In the genomic region with DNA sequence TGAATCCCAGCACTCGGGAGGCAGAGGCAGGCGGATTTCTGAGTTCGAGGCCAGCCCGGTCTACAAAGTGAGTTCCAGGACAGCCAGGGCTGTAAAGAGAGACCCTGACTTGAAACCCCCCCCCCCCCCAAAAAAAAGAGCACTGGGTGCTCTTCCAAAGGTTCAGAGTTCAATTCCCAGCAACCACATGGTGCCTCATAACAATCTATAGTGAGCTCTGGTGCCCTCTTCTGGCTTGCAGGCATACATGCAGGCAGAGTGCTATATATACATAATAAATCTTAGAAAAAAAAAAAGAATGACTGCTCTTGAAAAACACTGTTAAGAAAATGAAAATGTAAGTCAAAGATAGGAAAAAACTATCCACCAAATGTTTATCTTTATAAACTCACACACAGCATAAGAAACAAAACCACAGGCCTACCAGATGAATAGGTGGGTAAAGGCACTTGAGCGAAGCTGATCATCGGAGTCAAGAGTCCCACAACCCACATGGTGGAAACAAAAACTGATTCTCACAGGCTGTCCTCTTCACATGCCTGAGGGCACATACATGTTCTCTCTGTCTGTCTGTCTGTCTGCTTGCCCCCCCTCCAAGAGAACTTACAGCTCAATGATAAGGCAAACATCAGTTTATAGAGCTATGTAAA, we compare ENCODE assay signal across 17 mouse cellular contexts. TPM values are rescaled to one million over a fixed set of nuclear protein-coding genes. Genes with fewer than 3 reads are reported as not detected.
A peak's percentile ranks its signal among the peaks of the same experiment; 100 is the strongest.
DNase-seq lines count a peak whose midpoint lies in the region; ATAC-seq and TF ChIP-seq lines count a peak whose summit lies in the region.
"Had no signal": no experiment of that assay in that cellular context is flagged by ENCODE, and none has a peak within 500 bp of the region (broad histone marks: within the 10 kb centered on the region; RNA-seq: fewer than 3 reads in every experiment).

No protein-coding gene starts in this region.

- no peak for TF ChIP-seq POLR2A in heart, adult 2 months (IDR thresholded peaks at IDR 0.05; ENCODE audit: insufficient read depth, low read depth, low read length)
- no peak for TF ChIP-seq POLR2A in MEL (IDR thresholded peaks at IDR 0.05; ENCODE audit: control insufficient read depth in 1 of 2, insufficient read depth in 1 of 2, low read depth in 1 of 2, low read length in 2 of 2, poor library complexity in 1 of 2)

- intact Hi-C loops in heart, adult 2 months (cut with DNase I): no loop called here

- TF ChIP-seq CTCF in heart, adult 2 months (IDR thresholded peaks at IDR 0.05): peak; percentile 32
- peak; percentile 21 for TF ChIP-seq CTCF in midbrain, postnatal 0 days (IDR thresholded peaks at IDR 0.05)
- TF ChIP-seq CTCF in MEL (IDR thresholded peaks at IDR 0.05 in 2 of 3, conservative IDR thresholded peaks at IDR 0.05 in 1 of 3; ENCODE audit: control insufficient read depth in 1 of 3, insufficient read depth in 1 of 3, low read depth in 2 of 3, low read length in 3 of 3, poor library complexity in 1 of 3, severe bottlenecking in 1 of 3): peak in 2 of 3 experiments; percentile 30 to 42; a peak in 5 of 6 replicates

- H3K36me3 ChIP-seq in heart, adult 2 months (ENCODE audit: control insufficient read depth, insufficient read depth, low read length): peaks cover 5% of the 10 kb centered on the region; the same call in 1 of the 2 replicates
- H3K36me3 ChIP-seq in heart, embryonic 11.5 days (ENCODE audit: control insufficient read depth, insufficient read depth, low read length): no peaks in the 10 kb centered on the region
- H3K36me3 ChIP-seq in midbrain, postnatal 0 days (ENCODE audit: insufficient read depth, low read length): peaks cover 4% of the 10 kb centered on the region; the same call in 1 of the 2 replicates
- H3K36me3 ChIP-seq in midbrain, embryonic 16.5 days (ENCODE audit: control insufficient read depth, insufficient read depth, low read length): no peaks in the 10 kb centered on the region
- no peaks in the 10 kb centered on the region; a peak in 2 of 4 replicates for H3K36me3 ChIP-seq in MEL (ENCODE audit: control insufficient read depth in 1 of 2, insufficient read depth in 2 of 2, low read length in 2 of 2)

- no peak for TF ChIP-seq EP300 in heart, adult 2 months (IDR thresholded peaks at IDR 0.05; ENCODE audit: insufficient read depth, low read depth, low read length)
- TF ChIP-seq EP300 in MEL (IDR thresholded peaks at IDR 0.05; ENCODE audit: low read depth in 1 of 2, low read length in 2 of 2): no peak

- no peak overlapping the region for H3K27ac ChIP-seq in heart, adult 2 months
- H3K27ac ChIP-seq in heart, embryonic 11.5 days (ENCODE audit: low read depth, low read length): no peak overlapping the region
- no peak overlapping the region for H3K27ac ChIP-seq in midbrain, postnatal 0 days (ENCODE audit: low read depth, low read length)
- H3K27ac ChIP-seq in midbrain, embryonic 16.5 days (ENCODE audit: low read length): no peak overlapping the region
- H3K27ac ChIP-seq in MEL (ENCODE audit: control insufficient read depth, low read depth, low read length): no peak overlapping the region
- H3K27ac ChIP-seq: embryonic facial prominence, embryonic 12.5 days; liver, embryonic 13.5 days; macrophage had no signal

- H3K4me2 ChIP-seq in heart, embryonic 11.5 days: no peak overlapping the region
- H3K4me2 ChIP-seq in midbrain, postnatal 0 days (ENCODE audit: low read depth, low read length, poor library complexity, severe bottlenecking): no peak overlapping the region
- no peak overlapping the region for H3K4me2 ChIP-seq in midbrain, embryonic 16.5 days (ENCODE audit: low read length)
- H3K4me2 ChIP-seq: embryonic facial prominence, embryonic 12.5 days; liver, embryonic 13.5 days had no signal

- WGBS in heart, adult 2 months: 97% methylated on average over 6 of the region's 6 CpGs
- 97% methylated on average over 6 of the region's 6 CpGs for WGBS in heart, embryonic 11.5 days (ENCODE audit: insufficient replicate concordance)
- 100% methylated on average over 6 of the region's 6 CpGs for WGBS in midbrain, postnatal 0 days
- 95% methylated on average over 6 of the region's 6 CpGs for WGBS in midbrain, embryonic 16.5 days

- no peak overlapping the region for H3K9ac ChIP-seq in heart, adult 2 months (ENCODE audit: low read depth, low read length)
- H3K9ac ChIP-seq in heart, embryonic 11.5 days (ENCODE audit: low read depth, low read length): no peak overlapping the region
- no peak overlapping the region for H3K9ac ChIP-seq in midbrain, postnatal 0 days (replicated peaks; ENCODE audit: low read length, poor library complexity, severe bottlenecking)
- H3K9ac ChIP-seq in midbrain, embryonic 16.5 days (ENCODE audit: low read depth, low read length): no peak overlapping the region
- no peak overlapping the region for H3K9ac ChIP-seq in MEL (ENCODE audit: control insufficient read depth, low read depth, low read length, poor library complexity, severe bottlenecking)
- H3K9ac ChIP-seq: embryonic facial prominence, embryonic 12.5 days; liver, embryonic 13.5 days had no signal

- ATAC-seq in heart, embryonic 11.5 days (replicated peaks; ENCODE audit: insufficient number of reproducible peaks, low FRiP score, low TSS enrichment): no peak
- ATAC-seq in midbrain, postnatal 0 days (ENCODE audit: low FRiP score): no peak
- no peak for ATAC-seq in midbrain, embryonic 16.5 days
- peak; percentile 63 for ATAC-seq in megakaryocyte-erythroid progenitor cell, adult 5-6 weeks (replicated peaks; ENCODE audit: low FRiP score, low TSS enrichment, poor library complexity, severe bottlenecking)
- ATAC-seq: hindbrain, embryonic 16.5 days had no signal

- H3K4me3 ChIP-seq in heart, adult 2 months: no peak overlapping the region
- H3K4me3 ChIP-seq in heart, embryonic 11.5 days (ENCODE audit: low read depth, low read length): no peak overlapping the region
- no peak overlapping the region for H3K4me3 ChIP-seq in midbrain, postnatal 0 days (ENCODE audit: low read depth, low read length)
- no peak overlapping the region for H3K4me3 ChIP-seq in midbrain, embryonic 16.5 days (ENCODE audit: low read depth, low read length)
- H3K4me3 ChIP-seq in MEL (ENCODE audit: control insufficient read depth in 1 of 2, insufficient read depth in 1 of 2, low read depth in 2 of 2, low read length in 2 of 2): no peak overlapping the region
- H3K4me3 ChIP-seq: embryonic facial prominence, embryonic 12.5 days; liver, embryonic 13.5 days had no signal

- no peaks in the 10 kb centered on the region for H3K9me3 ChIP-seq in heart, embryonic 11.5 days (replicated peaks; ENCODE audit: control insufficient read depth, low read length)
- H3K9me3 ChIP-seq in midbrain, postnatal 0 days (ENCODE audit: low read length): no peaks in the 10 kb centered on the region
- H3K9me3 ChIP-seq in midbrain, embryonic 16.5 days (replicated peaks; ENCODE audit: control insufficient read depth, low read length, poor library complexity, severe bottlenecking): no peaks in the 10 kb centered on the region
- no peaks in the 10 kb centered on the region for H3K9me3 ChIP-seq in MEL (replicated peaks; ENCODE audit: insufficient read depth, low read length)
- H3K9me3 ChIP-seq: embryonic facial prominence, embryonic 12.5 days; liver, embryonic 13.5 days had no signal

- no peak for DNase-seq in heart, adult 2 months
- DNase-seq in midbrain, postnatal 0 days (ENCODE audit: low spot score): no peak
- DNase-seq in MEL (ENCODE audit: low read depth, low spot score): peak; percentile 49
- no peak for DNase-seq in gastrocnemius, postnatal 10 days
- DNase-seq in right cerebral cortex, postnatal 36 days (ENCODE audit: low spot score in 2 of 2): no peak
- DNase-seq: adrenal gland, postnatal 36 days; B cell, adult 2 months; cerebellum, postnatal 36 days; heart, adult 11 months; heart, postnatal 14 days; liver, embryonic 13.5 days had no signal

- peak; percentile 24; the same call in 1 of the 2 replicates for TF ChIP-seq RAD21 in MEL (IDR thresholded peaks at IDR 0.05; ENCODE audit: low read depth, low read length)

- H3K4me1 ChIP-seq in heart, adult 2 months (ENCODE audit: control insufficient read depth, insufficient read depth, low read length): peaks cover 13% of the 10 kb centered on the region
- no peaks in the 10 kb centered on the region for H3K4me1 ChIP-seq in heart, embryonic 11.5 days (ENCODE audit: control insufficient read depth, insufficient read depth, low read length)
- no peaks in the 10 kb centered on the region for H3K4me1 ChIP-seq in midbrain, postnatal 0 days (ENCODE audit: insufficient read depth, low read length)
- no peaks in the 10 kb centered on the region for H3K4me1 ChIP-seq in midbrain, embryonic 16.5 days (ENCODE audit: control insufficient read depth, insufficient read depth, low read length)
- H3K4me1 ChIP-seq in MEL (ENCODE audit: control insufficient read depth in 1 of 2, insufficient read depth in 2 of 2, low read length in 2 of 2): no peaks in the 10 kb centered on the region

- no peaks in the 10 kb centered on the region for H3K79me2 ChIP-seq in heart, adult 2 months (replicated peaks; ENCODE audit: control insufficient read depth, insufficient read depth, low read length)
- H3K79me2 ChIP-seq in MEL (ENCODE audit: control insufficient read depth, insufficient read depth, low read length, poor library complexity): no peaks in the 10 kb centered on the region

- H3K27me3 ChIP-seq in heart, adult 2 months (ENCODE audit: control insufficient read depth, insufficient read depth, low read length): no peaks in the 10 kb centered on the region
- H3K27me3 ChIP-seq in heart, embryonic 11.5 days (ENCODE audit: control insufficient read depth, insufficient read depth, low read length): no peaks in the 10 kb centered on the region
- H3K27me3 ChIP-seq in midbrain, postnatal 0 days (ENCODE audit: insufficient read depth, low read length): no peaks in the 10 kb centered on the region
- H3K27me3 ChIP-seq in midbrain, embryonic 16.5 days (ENCODE audit: control insufficient read depth, insufficient read depth, low read depth, low read length): no peaks in the 10 kb centered on the region
- no peaks in the 10 kb centered on the region for H3K27me3 ChIP-seq in MEL (ENCODE audit: control insufficient read depth in 1 of 2, insufficient read depth in 2 of 2, low read length in 2 of 2)
- H3K27me3 ChIP-seq: embryonic facial prominence, embryonic 12.5 days; liver, embryonic 13.5 days had no signal

RNA-seq across cellular contexts. Expression of a gene that starts 53.7 kb away (rescaled TPM):
- total RNA-seq in heart, adult 2 months (2021): 10 to 100 TPM; 19.3 to 23.3 TPM
- 15.7 and 19.8 TPM in 2 replicates for polyA plus RNA-seq in heart, adult 2 months (2012; rRNA removed)
- 8.0 and 9.6 TPM in 2 replicates for polyA plus RNA-seq in heart, embryonic 11.5 days (2014; fragmentation: Nextera tagmentation; extraction: Ambion mirVana)
- 12.9 and 17.7 TPM in 2 replicates for total RNA-seq in midbrain, postnatal 0 days (2014; rRNA removed)
- 5.1 and 5.9 TPM in 2 replicates for polyA plus RNA-seq in midbrain, postnatal 0 days (2015; fragmentation: Nextera tagmentation; extraction: Ambion mirVana)
- polyA plus RNA-seq in midbrain, embryonic 16.5 days (2015; fragmentation: Nextera tagmentation; extraction: Ambion mirVana): 3.1 and 3.6 TPM in 2 replicates
- 93.6 and 98.4 TPM in 2 replicates for total RNA-seq in MEL (2012; rRNA removed)
- 100 to 1,000 TPM in 1 of 2 experiments, 10 to 100 TPM in 1; 68.5 to 174 TPM for polyA plus RNA-seq in MEL (2012; ENCODE audit: insufficient read depth in 1 of 2, insufficient read length in 2 of 2, low read depth in 1 of 2, low replicate concordance in 2 of 2, missing spikeins in 1 of 2)
- total RNA-seq in megakaryocyte-erythroid progenitor cell, adult 5-6 weeks (2014; fragmentation: Nextera tagmentation): 136 and 142 TPM in 2 replicates
- total RNA-seq in megakaryocyte-erythroid progenitor cell, adult 5-6 weeks (2017): 97.7 and 143 TPM in 2 replicates
- total RNA-seq in gastrocnemius, postnatal 10 days (2021): 10 to 100 TPM; 26.2 to 32.6 TPM
